12 mouse cellular contexts compared by ENCODE assay signal in the genomic region with DNA sequence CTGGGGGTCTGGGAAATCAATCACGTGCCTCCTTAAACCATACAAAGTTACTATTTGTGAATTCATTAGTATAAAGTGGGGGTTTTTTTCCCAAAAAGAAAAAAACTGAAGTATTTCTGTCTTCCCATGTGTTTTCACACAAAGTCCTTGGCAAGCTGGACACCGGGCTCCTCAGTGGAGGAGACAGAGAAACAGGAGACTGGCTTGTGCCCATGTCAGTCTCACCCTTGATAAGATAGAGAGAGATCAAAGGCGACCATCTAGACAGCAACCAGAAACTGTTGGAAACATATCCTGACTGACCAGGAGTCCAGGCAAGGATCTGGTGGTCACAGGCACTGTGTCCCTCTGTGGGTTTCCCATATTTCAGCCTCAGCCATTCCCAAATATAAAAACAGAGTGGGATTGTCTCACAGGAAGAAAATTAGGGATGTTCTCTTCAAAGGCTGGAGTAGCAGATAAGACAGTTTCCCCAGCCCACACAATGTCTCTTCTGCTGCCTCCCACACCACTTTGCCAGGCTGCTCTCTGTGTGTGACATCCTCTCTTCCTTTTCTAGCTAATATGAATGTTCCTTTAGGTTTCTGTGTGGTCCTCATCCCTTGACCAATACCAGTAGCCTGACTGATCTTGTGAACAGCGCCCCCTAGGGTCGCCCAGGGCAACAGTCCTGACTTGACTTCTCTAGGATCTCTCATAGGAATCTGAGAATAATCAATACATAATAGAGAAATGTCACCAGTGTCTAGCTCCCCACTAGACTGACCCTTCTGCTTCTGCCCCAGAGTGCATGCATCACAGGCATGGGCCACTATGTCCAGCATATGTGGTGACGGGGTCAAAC. TPM values are rescaled to one million over a fixed set of nuclear protein-coding genes. Genes with fewer than 3 reads are reported as not detected.
DNase-seq lines count a peak whose midpoint lies in the region; ATAC-seq and TF ChIP-seq lines count a peak whose summit lies in the region.
"Had no signal": no experiment of that assay in that cellular context is flagged by ENCODE, and none has a peak within 500 bp of the region (broad histone marks: within the 10 kb centered on the region; RNA-seq: fewer than 3 reads in every experiment).

No protein-coding gene starts in this region.

- H3K36me3 ChIP-seq in midbrain, postnatal 0 days (ENCODE audit: insufficient read depth, low read length) = no peaks in the 10 kb centered on the region
- H3K36me3 ChIP-seq in midbrain, embryonic 13.5 days = no peaks in the 10 kb centered on the region
- H3K36me3 ChIP-seq in stomach, postnatal 0 days (ENCODE audit: control insufficient read depth, insufficient read depth, low read length) = no peaks in the 10 kb centered on the region
- H3K36me3 ChIP-seq in forebrain, embryonic 14.5 days (ENCODE audit: control insufficient read depth, insufficient read depth, low read length) = no peaks in the 10 kb centered on the region
- H3K36me3 ChIP-seq: embryonic facial prominence, embryonic 10.5 days; liver, embryonic 13.5 days had no signal

- no peak overlapping the region for H3K9ac ChIP-seq in midbrain, postnatal 0 days (replicated peaks; ENCODE audit: low read length, poor library complexity, severe bottlenecking)
- no peak overlapping the region for H3K9ac ChIP-seq in midbrain, embryonic 13.5 days (replicated peaks)
- no peak overlapping the region for H3K9ac ChIP-seq in stomach, postnatal 0 days (ENCODE audit: low read length)
- no peak overlapping the region for H3K9ac ChIP-seq in forebrain, embryonic 14.5 days (ENCODE audit: low read length)
- H3K9ac ChIP-seq: liver, embryonic 13.5 days had no signal

- no peaks in the 10 kb centered on the region for H3K9me3 ChIP-seq in midbrain, postnatal 0 days (ENCODE audit: low read length)
- no peaks in the 10 kb centered on the region for H3K9me3 ChIP-seq in midbrain, embryonic 13.5 days
- no peaks in the 10 kb centered on the region for H3K9me3 ChIP-seq in stomach, postnatal 0 days (ENCODE audit: control insufficient read depth, low read length)
- no peaks in the 10 kb centered on the region for H3K9me3 ChIP-seq in forebrain, embryonic 14.5 days (replicated peaks; ENCODE audit: control insufficient read depth, low read length)
- H3K9me3 ChIP-seq: embryonic facial prominence, embryonic 10.5 days; liver, embryonic 13.5 days had no signal

- no peak overlapping the region for H3K4me3 ChIP-seq in midbrain, postnatal 0 days (ENCODE audit: low read depth, low read length)
- no peak overlapping the region for H3K4me3 ChIP-seq in midbrain, embryonic 13.5 days (replicated peaks)
- H3K4me3 ChIP-seq in stomach, postnatal 0 days (ENCODE audit: low read depth, low read length) = no peak overlapping the region
- no peak overlapping the region for H3K4me3 ChIP-seq in forebrain, embryonic 14.5 days (ENCODE audit: low read depth, low read length)
- H3K4me3 ChIP-seq: embryonic facial prominence, embryonic 10.5 days; liver, embryonic 13.5 days had no signal

- H3K27ac ChIP-seq in midbrain, postnatal 0 days (ENCODE audit: low read depth, low read length) = no peak overlapping the region
- H3K27ac ChIP-seq in midbrain, embryonic 13.5 days = no peak overlapping the region
- H3K27ac ChIP-seq in stomach, postnatal 0 days (replicated peaks) = no peak overlapping the region
- H3K27ac ChIP-seq in forebrain, embryonic 14.5 days (ENCODE audit: low read depth, low read length) = no peak overlapping the region
- H3K27ac ChIP-seq: embryonic facial prominence, embryonic 10.5 days; liver, embryonic 13.5 days had no signal

- no peak for TF ChIP-seq EP300 in stomach, postnatal 0 days (optimal IDR thresholded peaks at IDR 0.05)

- no peak overlapping the region for H3K4me2 ChIP-seq in midbrain, postnatal 0 days (ENCODE audit: low read depth, low read length, poor library complexity, severe bottlenecking)
- no peak overlapping the region for H3K4me2 ChIP-seq in midbrain, embryonic 13.5 days (replicated peaks)
- no peak overlapping the region for H3K4me2 ChIP-seq in stomach, postnatal 0 days (replicated peaks; ENCODE audit: low read depth)
- no peak overlapping the region for H3K4me2 ChIP-seq in forebrain, embryonic 14.5 days (ENCODE audit: low read length)
- H3K4me2 ChIP-seq: liver, embryonic 13.5 days had no signal

- no peaks in the 10 kb centered on the region for H3K27me3 ChIP-seq in midbrain, postnatal 0 days (ENCODE audit: insufficient read depth, low read length)
- H3K27me3 ChIP-seq in midbrain, embryonic 13.5 days = 0 out of 2 replicates have a peak, but pooled peaks cover 4% of the 10 kb centered on the region
- H3K27me3 ChIP-seq in stomach, postnatal 0 days (ENCODE audit: control insufficient read depth, insufficient read depth, low read length) = no peaks in the 10 kb centered on the region
- no peaks in the 10 kb centered on the region for H3K27me3 ChIP-seq in forebrain, embryonic 14.5 days (replicated peaks; ENCODE audit: control insufficient read depth, insufficient read depth, low read length)
- H3K27me3 ChIP-seq: liver, embryonic 13.5 days had no signal

- H3K4me1 ChIP-seq in midbrain, postnatal 0 days (ENCODE audit: insufficient read depth, low read length) = no peaks in the 10 kb centered on the region
- no peaks in the 10 kb centered on the region for H3K4me1 ChIP-seq in midbrain, embryonic 13.5 days (replicated peaks)
- H3K4me1 ChIP-seq in stomach, postnatal 0 days (replicated peaks; ENCODE audit: control insufficient read depth, insufficient read depth) = no peaks in the 10 kb centered on the region
- H3K4me1 ChIP-seq in forebrain, embryonic 14.5 days (ENCODE audit: control insufficient read depth, insufficient read depth, low read length) = no peaks in the 10 kb centered on the region
- H3K4me1 ChIP-seq: liver, embryonic 13.5 days had no signal

- peak; percentile 80 for ATAC-seq in frontal cortex, adult (ENCODE audit: low TSS enrichment)
- ATAC-seq in midbrain, postnatal 0 days (ENCODE audit: low FRiP score) = no peak
- ATAC-seq in midbrain, embryonic 13.5 days = no peak
- ATAC-seq in stomach, postnatal 0 days (ENCODE audit: low FRiP score, low TSS enrichment) = no peak
- no peak for ATAC-seq in forebrain, embryonic 14.5 days

- peak; percentile 46 for TF ChIP-seq CTCF in midbrain, postnatal 0 days (IDR thresholded peaks at IDR 0.05)
- TF ChIP-seq CTCF in stomach, postnatal 0 days (IDR thresholded peaks at IDR 0.05; ENCODE audit: low read depth) = peak; percentile 58

- no peak for DNase-seq in frontal cortex, postnatal 25 days (ENCODE audit: low spot score in 2 of 2)
- DNase-seq in midbrain, postnatal 0 days (ENCODE audit: low spot score) = no peak
- DNase-seq in kidney, postnatal 25 days = peak; percentile 54 to 60
- DNase-seq in stomach, postnatal 0 days (ENCODE audit: low spot score) = no peak
- no peak for DNase-seq in forebrain, embryonic 14.5 days (ENCODE audit: low spot score)
- DNase-seq in Muller cell, postnatal 12 days (ENCODE audit: inconsistent ontology term) = no peak
- DNase-seq: liver, embryonic 13.5 days had no signal

- WGBS in midbrain, postnatal 0 days = 58% methylated on average over 6 of the region's 6 CpGs
- 59% methylated on average over 6 of the region's 6 CpGs for WGBS in midbrain, embryonic 13.5 days
- 50% methylated on average over 6 of the region's 6 CpGs for WGBS in stomach, postnatal 0 days
- WGBS in forebrain, embryonic 14.5 days = 58% methylated on average over 6 of the region's 6 CpGs

RNA-seq across cellular contexts. Expression of a gene that starts 3.3 kb away (rescaled TPM):
- not detected in 2 replicates for total RNA-seq in midbrain, postnatal 0 days (2014; rRNA removed)
- polyA plus RNA-seq in midbrain, postnatal 0 days (2015; fragmentation: Nextera tagmentation; extraction: Ambion mirVana) = not detected in 2 replicates
- polyA plus RNA-seq in midbrain, embryonic 13.5 days (2015; fragmentation: Nextera tagmentation; extraction: Ambion mirVana) = not detected in 2 replicates
- not detected in 2 replicates for polyA plus RNA-seq in stomach, postnatal 0 days (2015; fragmentation: Nextera tagmentation; extraction: Ambion mirVana)
- polyA plus RNA-seq in forebrain, embryonic 14.5 days (2014; fragmentation: Nextera tagmentation; extraction: Ambion mirVana) = not detected in 2 replicates
- polyA plus RNA-seq: embryonic facial prominence, embryonic 10.5 days; heart, embryonic 16.5 days; liver, embryonic 13.5 days; neural tube, embryonic 14.5 days had no signal

Comparison
In these comparisons a context has a peak if more than half of its experiments do, and no peak if none do; other contexts are left out.
1. DNase-seq: peak in kidney, postnatal 25 days (2 of 2); none in frontal cortex, postnatal 25 days (0 of 2), midbrain, postnatal 0 days (single experiment), stomach, postnatal 0 days (single experiment), forebrain, embryonic 14.5 days (single experiment) and Muller cell, postnatal 12 days (single experiment).